Mouse (Mus musculus): ENCODE data around the gene Tex19.1.
"Not testable (repeated sequence)": the region's sequence is repeated elsewhere in the genome, so short reads cannot be mapped to it uniquely, and the experiment has no call there.

Tex19.1 gene

GRCm38 (mm10) chr11:121145865-121146264 lies at the start of gene Tex19.1:
Gene Tex19.1, plus strand, starts transcription at chr11:121146143.
- in situ Hi-C loops (cut with MseI, MboI), result no loop called here

DNA sequence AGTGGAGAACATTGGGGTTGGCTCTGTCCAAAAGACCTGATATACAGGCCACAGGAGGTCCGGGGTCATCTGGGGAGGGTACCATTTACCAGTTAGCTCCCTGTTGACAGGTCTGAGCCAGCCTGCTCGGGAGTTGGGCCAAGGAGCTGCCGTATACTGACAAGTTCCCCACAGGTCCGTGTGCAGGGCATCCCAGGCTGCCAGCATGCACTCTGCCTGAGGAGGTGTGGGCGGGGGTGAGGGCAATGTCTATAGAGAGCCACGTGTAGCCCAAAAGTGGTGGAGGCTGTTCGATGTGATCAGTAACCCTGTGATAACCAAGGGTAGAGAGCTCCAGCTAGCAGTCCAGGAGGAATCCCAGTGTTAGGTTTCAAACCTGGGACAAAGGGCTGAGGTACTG lies 46.2 kb upstream of the Tex19.1 start:
- in situ Hi-C loops (cut with MseI, MboI), result no loop called here

- in situ Hi-C loops (cut with MseI, MboI), result no loop called here
These were observed 45.3 kb upstream of the Tex19.1 start for GRCm38 (mm10) chr11:121100692-121101091.

GRCm38 (mm10) chr11:121101124-121101805 lies 44.7 kb upstream of the Tex19.1 start:
- in situ Hi-C loops (cut with MseI, MboI), result no loop called here

GRCm38 (mm10) chr11:121107242-121107641 lies 38.7 kb upstream of the Tex19.1 start:
- in situ Hi-C loops (cut with MseI, MboI), result not testable (repeated sequence)

DNA sequence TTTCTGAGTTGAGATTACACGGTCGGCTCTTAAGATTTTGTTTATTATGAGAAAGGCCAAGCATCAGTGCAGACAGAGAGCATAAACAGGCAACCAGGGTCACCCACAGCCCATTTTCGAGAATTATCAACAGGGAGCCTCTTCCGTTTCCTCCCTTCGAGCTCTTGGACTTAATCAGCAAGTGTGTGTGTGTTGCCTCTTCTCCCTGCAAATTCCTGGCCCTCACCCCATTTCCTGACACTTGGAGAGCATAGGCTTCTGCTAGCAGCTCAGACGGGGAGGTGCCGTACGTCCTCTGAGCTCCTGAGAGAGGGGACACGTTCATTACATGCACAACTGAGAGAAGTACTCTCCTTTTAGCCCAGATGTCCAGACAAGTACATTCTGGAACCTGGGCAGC lies 37.9 kb upstream of the Tex19.1 start:
- in situ Hi-C loops (cut with MseI, MboI), result no loop called here

- in situ Hi-C loops (cut with MseI, MboI), result no loop called here
These were observed 36.0 kb upstream of the Tex19.1 start for GRCm38 (mm10) chr11:121109986-121110385.

DNA sequence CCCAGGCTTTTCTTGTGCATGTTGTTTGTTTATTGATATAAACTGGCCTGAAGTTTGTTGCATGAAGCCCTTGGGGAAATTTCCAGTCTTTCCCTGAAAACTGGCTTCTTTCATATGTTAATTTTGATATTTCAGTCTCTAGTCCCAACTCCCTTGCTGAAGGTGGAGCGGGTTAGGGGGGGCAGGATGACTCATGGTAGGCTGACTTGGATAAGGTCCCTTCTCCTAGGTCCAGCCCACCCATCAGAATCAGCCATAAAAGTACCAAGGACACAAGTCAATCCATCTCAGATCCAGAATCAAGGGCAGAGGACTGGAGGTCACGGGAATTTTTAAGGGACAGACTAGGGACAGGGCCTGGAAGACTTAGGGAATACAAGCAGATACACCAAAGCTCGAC lies 34.9 kb upstream of the Tex19.1 start:
- in situ Hi-C loops (cut with MseI, MboI), result no loop called here

DNA sequence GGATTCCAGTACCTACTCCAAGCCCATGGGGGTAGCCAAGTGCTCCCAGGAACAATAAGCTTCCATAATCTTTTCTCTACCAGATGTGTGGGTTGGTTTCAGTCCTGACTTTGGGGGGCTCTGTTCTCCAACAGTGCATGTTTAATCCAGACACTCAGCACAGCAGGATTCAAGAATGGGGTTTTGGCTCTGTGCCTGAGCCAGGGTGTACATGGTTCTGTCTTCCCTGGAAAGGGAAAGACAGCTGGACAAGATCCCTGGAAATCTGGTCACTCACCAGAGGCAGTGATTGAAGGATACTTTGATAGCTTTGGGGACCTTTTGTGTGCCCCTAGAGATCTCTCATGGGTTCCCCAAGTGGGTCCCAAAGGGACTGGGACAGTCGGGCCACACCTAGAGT lies 34.3 kb upstream of the Tex19.1 start:
- in situ Hi-C loops (cut with MseI, MboI), result no loop called here

DNA sequence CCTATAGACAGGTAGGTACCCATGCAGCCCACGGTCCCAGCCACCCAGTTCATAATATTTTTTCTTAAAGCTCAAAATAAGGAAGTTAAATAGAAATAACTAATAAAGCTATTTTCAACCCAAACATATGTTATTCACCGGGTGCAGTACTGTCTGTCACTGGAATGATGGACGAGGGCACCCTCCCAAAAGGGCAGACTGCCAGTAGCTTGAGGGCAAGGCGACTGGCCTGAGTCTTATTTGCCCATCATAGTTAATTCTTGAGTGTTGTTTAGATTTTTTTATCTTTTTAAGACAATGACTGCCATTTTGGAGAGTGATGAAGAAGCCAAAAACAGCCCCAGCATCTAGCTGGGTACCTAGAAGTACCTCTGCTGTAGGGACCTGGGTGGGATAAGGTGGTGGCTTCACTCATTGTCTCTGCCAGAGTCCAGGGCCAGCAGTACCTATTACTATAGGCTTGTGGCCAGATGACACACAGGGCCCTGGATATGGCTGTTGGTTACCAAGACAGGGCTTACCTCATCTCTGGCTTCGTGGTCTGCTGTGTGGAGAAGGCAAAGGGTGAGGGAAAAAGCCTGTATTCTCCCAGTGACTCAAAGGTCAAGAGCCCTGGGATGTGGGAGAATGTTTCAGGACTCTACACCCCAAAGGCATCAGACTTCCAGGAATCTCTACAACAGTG lies 33.7 kb upstream of the Tex19.1 start:
- in situ Hi-C loops (cut with MseI, MboI), result no loop called here

- in situ Hi-C loops (cut with MseI, MboI), result no loop called here
These were observed 27.8 kb upstream of the Tex19.1 start for GRCm38 (mm10) chr11:121118106-121118505.

- in situ Hi-C loops (cut with MseI, MboI), result no loop called here
These were observed 27.4 kb upstream of the Tex19.1 start, which contains the start of gene Tex19.2 for GRCm38 (mm10) chr11:121118577-121118976. Gene Tex19.2, minus strand, starts transcription at chr11:121118677.

DNA sequence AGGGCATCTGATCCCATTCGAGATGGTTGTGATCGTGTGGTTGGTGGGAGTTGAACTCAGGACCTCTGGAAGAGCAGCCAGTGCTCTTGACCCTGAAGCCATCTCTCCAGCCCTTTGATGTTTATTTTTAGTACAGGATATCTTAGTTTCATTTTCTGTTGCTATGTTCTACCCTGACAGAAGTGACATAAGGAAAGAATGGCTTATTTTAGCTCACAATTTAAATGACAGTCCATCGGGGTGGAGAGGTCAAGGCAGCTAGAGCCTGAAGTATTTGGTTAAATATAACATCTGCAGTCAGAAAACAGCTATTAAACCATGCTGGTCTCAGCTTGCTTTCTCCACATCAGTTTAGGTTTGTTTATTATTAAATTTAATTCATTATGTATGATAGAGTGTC lies 24.8 kb upstream of the Tex19.1 start:
- in situ Hi-C loops (cut with MseI, MboI), result no loop called here

GRCm38 (mm10) chr11:121122024-121122670 lies 23.8 kb upstream of the Tex19.1 start:
- in situ Hi-C loops (cut with MseI, MboI), result no loop called here

DNA sequence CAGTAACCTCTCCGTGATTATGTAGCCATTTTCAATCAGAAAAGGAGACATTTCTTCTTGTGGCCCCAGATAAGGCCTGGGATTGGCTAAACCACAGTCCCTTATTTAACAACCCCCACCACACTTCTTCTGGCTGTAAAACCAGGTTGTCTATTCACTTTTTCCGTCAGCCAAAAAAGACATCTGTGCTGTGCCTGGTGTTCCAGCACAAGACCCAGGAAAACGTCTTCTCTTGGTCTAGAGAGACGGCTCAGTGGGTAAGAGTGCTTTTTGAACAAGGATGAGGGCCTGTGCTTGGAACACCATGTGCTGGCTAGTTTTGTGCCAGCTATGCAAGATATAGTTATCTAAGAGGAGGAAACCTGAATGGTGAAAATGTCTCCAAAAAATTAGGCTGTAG lies 22.5 kb upstream of the Tex19.1 start:
- in situ Hi-C loops (cut with MseI, MboI), result no loop called here

GRCm38 (mm10) chr11:121125522-121126172 lies 20.3 kb upstream of the Tex19.1 start:
- in situ Hi-C loops (cut with MseI, MboI), result no loop called here

DNA sequence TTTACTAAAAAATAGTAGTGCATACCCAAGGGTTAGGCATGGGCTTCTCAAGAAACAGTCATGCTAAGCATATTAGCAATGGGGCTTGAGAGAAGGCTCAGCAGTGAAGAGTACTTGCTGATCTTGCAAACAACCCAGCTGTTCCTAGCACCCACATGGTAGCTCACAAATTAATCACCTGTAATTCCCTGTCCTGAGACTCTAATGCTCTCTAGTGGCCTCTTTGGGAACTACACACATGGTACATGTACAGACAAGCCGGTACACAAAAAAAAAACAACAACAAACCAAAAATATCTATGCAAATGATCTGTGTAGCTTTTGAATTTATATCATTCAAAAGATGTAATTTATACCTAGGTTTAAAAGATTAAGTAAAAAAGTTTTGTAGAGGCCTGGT lies 19.5 kb upstream of the Tex19.1 start:
- in situ Hi-C loops (cut with MseI, MboI), result no loop called here

DNA sequence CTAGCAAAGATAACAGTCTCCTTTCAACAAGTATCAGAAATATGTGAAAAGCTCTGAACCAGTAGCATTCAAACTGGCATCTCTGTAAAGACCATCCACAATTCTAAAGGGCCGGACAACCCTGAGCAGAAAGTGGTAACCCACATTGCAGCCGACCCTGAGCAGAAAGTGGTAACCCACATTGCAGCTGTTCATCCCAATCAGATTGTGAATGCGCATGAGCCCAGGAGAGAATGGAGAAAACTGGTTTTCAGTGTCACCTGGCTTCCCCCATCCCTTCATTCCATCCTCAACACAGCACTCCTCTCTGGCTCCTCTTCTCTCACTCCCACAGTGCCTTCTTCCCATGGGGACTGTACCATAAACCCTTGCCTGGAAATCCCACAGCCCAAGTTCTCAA lies 18.5 kb upstream of the Tex19.1 start:
- in situ Hi-C loops (cut with MseI, MboI), result no loop called here

DNA sequence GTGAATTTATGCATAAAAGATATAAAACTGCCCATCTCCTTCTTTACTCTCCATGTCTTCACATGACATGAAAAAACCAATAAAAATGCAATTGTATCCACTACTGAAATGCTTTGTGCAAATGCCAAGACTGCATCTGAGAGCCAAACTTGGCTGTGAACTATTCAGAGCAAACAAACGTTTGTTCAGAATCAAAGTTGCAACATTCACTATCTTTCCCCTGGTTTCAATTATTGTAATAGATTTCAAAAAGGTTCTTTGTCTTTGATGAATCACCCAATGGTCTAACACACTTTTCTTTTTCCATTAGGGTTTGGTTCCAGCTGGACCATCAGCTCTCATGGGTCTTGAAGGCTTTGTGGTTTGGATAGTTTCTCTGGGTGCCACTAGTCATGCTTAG lies 16.3 kb upstream of the Tex19.1 start:
- in situ Hi-C loops (cut with MseI, MboI), result no loop called here

GRCm38 (mm10) chr11:121134600-121134999 lies 11.3 kb upstream of the Tex19.1 start:
- in situ Hi-C loops (cut with MseI, MboI), result no loop called here

DNA sequence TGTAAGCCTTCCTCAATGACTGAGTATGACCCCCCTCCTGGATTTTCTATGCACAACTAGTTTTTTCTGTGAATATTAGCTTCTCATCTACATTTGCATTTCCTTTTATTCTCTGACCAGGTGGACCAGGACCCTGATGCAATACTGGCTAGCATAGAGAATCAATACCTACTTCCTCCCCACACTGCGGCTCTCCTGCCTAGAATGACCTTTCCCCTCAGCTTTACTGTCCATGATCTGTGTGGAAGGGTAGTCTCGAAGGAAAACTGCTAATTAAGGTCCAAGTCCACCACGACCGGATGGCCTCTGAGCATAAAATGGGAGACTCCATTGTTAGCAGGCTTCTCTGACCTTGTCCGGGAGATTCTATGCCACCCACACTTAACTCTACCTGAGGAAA lies 8.3 kb upstream of the Tex19.1 start:
- in situ Hi-C loops (cut with MseI, MboI), result no loop called here

- in situ Hi-C loops (cut with MseI, MboI), result no loop called here
These were observed 7.2 kb upstream of the Tex19.1 start for GRCm38 (mm10) chr11:121138732-121139131.
